Mouse (Mus musculus) liver, embryonic 11.5 days (tissue): ENCODE measurements around the gene Ston2. TPM values are rescaled to one million over a fixed set of nuclear protein-coding genes. Genes with fewer than 3 reads are reported as not detected.
"Not testable (repeated sequence)": the region's sequence is repeated elsewhere in the genome, so short reads cannot be mapped to it uniquely, and the experiment has no call there.

Experiments
- ATAC-seq: fragments of 200-750 bp; cut with Nextera tagmentation; replicated peaks from 2 replicates; pipeline ENCODE4 v1.8.0; 2017; ENCODE audit warnings: moderate number of reproducible peaks, mild to moderate bottlenecking, moderate TSS enrichment, moderate library complexity; ENCODE audit not compliant: low FRiP score
- DNase-seq: peaks from one replicate; pipeline ENCODE4 v3.0.0-alpha.2; 2017; ENCODE audit warnings: low spot score
- H3K27ac ChIP-seq: fragments of 300-500 bp; sonication (generic); 2 replicates; pipeline ENCODE4 v1.5.1; 2014; ENCODE audit warnings: mild to moderate bottlenecking, low read depth, low read length, control low read depth
- H3K27me3 ChIP-seq: fragments of 300-500 bp; sonication (generic); replicated peaks from 2 replicates; pipeline ENCODE4 v1.6.1; 2014; ENCODE audit warnings: low read length, mixed read lengths; ENCODE audit not compliant: control insufficient read depth, insufficient read depth
- H3K36me3 ChIP-seq: fragments of 300-500 bp; sonication (generic); 2 replicates; pipeline ENCODE4 v1.6.1; 2014; ENCODE audit warnings: mild to moderate bottlenecking, low read length, moderate library complexity, mixed read lengths; ENCODE audit not compliant: control insufficient read depth, insufficient read depth
- H3K4me1 ChIP-seq: fragments of 300-500 bp; sonication (generic); replicated peaks from 2 replicates; pipeline ENCODE4 v1.6.1; 2014; ENCODE audit warnings: low read length, mixed read lengths; ENCODE audit not compliant: control insufficient read depth, insufficient read depth
- H3K4me2 ChIP-seq: fragments of 300-500 bp; sonication (generic); 2 replicates; pipeline ENCODE4 v1.6.1; 2014; ENCODE audit warnings: mild to moderate bottlenecking, control low read depth, moderate library complexity
- H3K4me3 ChIP-seq: fragments of 300-500 bp; sonication (generic); 2 replicates; pipeline ENCODE4 v1.5.1; 2014; ENCODE audit warnings: low read depth, low read length, control low read depth
- H3K9ac ChIP-seq: fragments of 300-500 bp; sonication (generic); 2 replicates; pipeline ENCODE4 v1.6.1; 2014; ENCODE audit warnings: low read depth, low read length, control low read depth
- H3K9me3 ChIP-seq: fragments of 300-500 bp; sonication (generic); 2 replicates; pipeline ENCODE4 v1.6.1; 2016; ENCODE audit warnings: low read length, inconsistent platforms, mixed read lengths; ENCODE audit not compliant: control insufficient read depth
- WGBS: fragments of 180-500 bp; shearing (Covaris S2); extraction: QIAGEN DNeasy Blood & Tissue Kit; methylation state at CpG from one replicate; pipeline ENCODE4 v1.1.7; 2014; 5-methylcytosine and 5-hydroxymethylcytosine counted together
- polyA plus RNA-seq: library from polyadenylated mRNA; unstranded; fragments of >200 nt; fragmentation: Nextera tagmentation; extraction: Ambion mirVana; gene quantifications from 2 replicates; pipeline ENCODE4 v1.2.1, GENCODE M21; 2014

Ston2 gene
- polyA plus RNA-seq, 1 experiment from 2014 or later: 29.1 TPM

- no peaks in the 10 kb centered on the region for H3K27me3 ChIP-seq
Measured at GRCm38 (mm10) chr12:91799379-91799773, 11.2 kb upstream of the Ston2 start.

GRCm38 (mm10) chr12:91798720-91799378 is 10.7 kb upstream of the Ston2 start:
- H3K4me2 ChIP-seq: no peak overlapping the region

More at GRCm38 (mm10) chr12:91799379-91799773, 11.2 kb upstream of the Ston2 start:
- Histone ChIP-seq H3K4me2 (no peak overlapping the region), H3K4me1 (peaks cover 3% of the 10 kb centered on the region; the same call in 1 of the 2 replicates), H3K27ac (no peak overlapping the region), H3K9ac (no peak overlapping the region), H3K36me3 (no peaks in the 10 kb centered on the region), H3K9me3 (no peaks in the 10 kb centered on the region), H3K4me3 (no peak overlapping the region)
- ATAC-seq (no peak), DNase-seq (no peak)
- WGBS: 19% methylated on average over 6 of the region's 6 CpGs

GRCm38 (mm10) chr12:91796774-91797173 is 8.6 kb upstream of the Ston2 start:
- no peak for DNase-seq

More at GRCm38 (mm10) chr12:91798720-91799378, 10.7 kb upstream of the Ston2 start:
- H3K4me3 ChIP-seq: no peak overlapping the region
- DNase-seq (no peak), ATAC-seq (0 out of 2 replicates have a peak, but pooled peaks have one; percentile 37)
- H3K36me3 ChIP-seq: no peaks in the 10 kb centered on the region
- H3K27ac ChIP-seq: no peak overlapping the region
- no peaks in the 10 kb centered on the region for H3K27me3 ChIP-seq
- no peak overlapping the region for H3K9ac ChIP-seq
- 67% methylated on average over 6 of the region's 6 CpGs for WGBS
- peaks cover 3% of the 10 kb centered on the region; the same call in 1 of the 2 replicates for H3K4me1 ChIP-seq
- no peaks in the 10 kb centered on the region for H3K9me3 ChIP-seq

GRCm38 (mm10) chr12:91793266-91793665 is 5.1 kb upstream of the Ston2 start:
- no peaks in the 10 kb centered on the region for H3K36me3 ChIP-seq
- no peaks in the 10 kb centered on the region for H3K9me3 ChIP-seq
- ATAC-seq: 0 out of 2 replicates have a peak, but pooled peaks have one; percentile 41
- H3K27me3 ChIP-seq: no peaks in the 10 kb centered on the region
- H3K27ac ChIP-seq: no peak overlapping the region
- no peak overlapping the region for H3K4me3 ChIP-seq
- no peak overlapping the region for H3K9ac ChIP-seq
- no peak overlapping the region for H3K4me2 ChIP-seq
- no peaks in the 10 kb centered on the region for H3K4me1 ChIP-seq
- WGBS: 74% methylated on average over 8 of the region's 8 CpGs
- no peak for DNase-seq

More at GRCm38 (mm10) chr12:91796774-91797173, 8.6 kb upstream of the Ston2 start:
- H3K4me2 ChIP-seq: no peak overlapping the region
- H3K27me3 ChIP-seq: no peaks in the 10 kb centered on the region
- H3K4me3 ChIP-seq: no peak overlapping the region
- H3K4me1 ChIP-seq: peaks cover 3% of the 10 kb centered on the region; the same call in 1 of the 2 replicates
- H3K27ac ChIP-seq: no peak overlapping the region
- no peak overlapping the region for H3K9ac ChIP-seq
- no peak for ATAC-seq
- 76% methylated on average over 4 of the region's 4 CpGs for WGBS
- H3K9me3 ChIP-seq: no peaks in the 10 kb centered on the region
- H3K36me3 ChIP-seq: no peaks in the 10 kb centered on the region

GRCm38 (mm10) chr12:91791822-91792221 is 3.6 kb upstream of the Ston2 start:
- H3K9ac ChIP-seq: no peak overlapping the region
- no peaks in the 10 kb centered on the region for H3K9me3 ChIP-seq
- 42% methylated on average over 4 of the region's 4 CpGs for WGBS
- H3K27ac ChIP-seq: no peak overlapping the region
- DNase-seq: no peak
- no peak for ATAC-seq
- H3K27me3 ChIP-seq: no peaks in the 10 kb centered on the region
- H3K4me2 ChIP-seq: no peak overlapping the region
- no peaks in the 10 kb centered on the region for H3K36me3 ChIP-seq
- no peaks in the 10 kb centered on the region for H3K4me1 ChIP-seq
- no peak overlapping the region for H3K4me3 ChIP-seq

GRCm38 (mm10) chr12:91789801-91790200 is 1.6 kb upstream of the Ston2 start:
- Histone ChIP-seq H3K4me1 (no peaks in the 10 kb centered on the region), H3K9me3 (no peaks in the 10 kb centered on the region), H3K36me3 (no peaks in the 10 kb centered on the region), H3K4me2 (no peak overlapping the region), H3K27ac (no peak overlapping the region), H3K27me3 (no peaks in the 10 kb centered on the region), H3K4me3 (no peak overlapping the region), H3K9ac (no peak overlapping the region)
- 56% methylated on average over 6 of the region's 6 CpGs for WGBS
- DNase-seq (no peak), ATAC-seq (peak; percentile 46; the same call in 1 of the 2 replicates)

GRCm38 (mm10) chr12:91788446-91788845 is 259 bp upstream of the Ston2 start:
- not testable (repeated sequence) for H3K4me1 ChIP-seq, H3K36me3 ChIP-seq, DNase-seq, H3K4me3 ChIP-seq, H3K27ac ChIP-seq, H3K9me3 ChIP-seq, ATAC-seq, H3K9ac ChIP-seq, H3K4me2 ChIP-seq, H3K27me3 ChIP-seq
- 62% methylated on average over 3 of the region's 3 CpGs for WGBS

- no peaks in the 10 kb centered on the region for H3K4me1 ChIP-seq
- H3K9ac ChIP-seq: no peak overlapping the region
- H3K36me3 ChIP-seq: no peaks in the 10 kb centered on the region
- H3K9me3 ChIP-seq: no peaks in the 10 kb centered on the region
- ATAC-seq (no peak), DNase-seq (no peak)
- no peak overlapping the region for H3K27ac ChIP-seq
- no peak overlapping the region for H3K4me3 ChIP-seq
- no peak overlapping the region for H3K4me2 ChIP-seq
- H3K27me3 ChIP-seq: no peaks in the 10 kb centered on the region
- 56% methylated on average over 10 of the region's 10 CpGs for WGBS
Measured at GRCm38 (mm10) chr12:91786355-91786754, 1.8 kb downstream of the Ston2 start.

GRCm38 (mm10) chr12:91781432-91781831 is 6.8 kb downstream of the Ston2 start:
- 86% methylated on average over 5 of the region's 5 CpGs for WGBS
- H3K27ac ChIP-seq: no peak overlapping the region
- ATAC-seq (no peak), DNase-seq (no peak)
- H3K4me1 ChIP-seq: peaks cover 21% of the 10 kb centered on the region
- no peak overlapping the region for H3K9ac ChIP-seq
- H3K27me3 ChIP-seq: peaks cover 3% of the 10 kb centered on the region
- no peaks in the 10 kb centered on the region for H3K36me3 ChIP-seq
- H3K4me3 ChIP-seq: no peak overlapping the region
- H3K9me3 ChIP-seq: no peaks in the 10 kb centered on the region
- H3K4me2 ChIP-seq: no peak overlapping the region
